Mouse (Mus musculus): ENCODE measurements at regions not wholly inside any gene's neighbourhood (a gene's known extent, or its start where the extent isn't known, plus 50 kb on each side); places are given as distances from the start of the nearest gene placed in this dataset.

GRCm38 (mm10) chr2:61436591-61436990 is 141.8 kb upstream of the Tank start:
- TF ChIP-seq CTCF (IDR thresholded peaks at IDR 0.05; ENCODE audit: low read depth) (no peak), EP300 (IDR thresholded peaks at IDR 0.05; ENCODE audit: low read depth) (no peak)
